Comparison of ENCODE assay signal across 28 mouse cellular contexts in genomic region chr17:67930467-67930866, GRCm38 (mm10).
DNase-seq lines count a peak whose midpoint lies in the region; ATAC-seq and TF ChIP-seq lines count a peak whose summit lies in the region.
"Had no signal": no experiment of that assay in that cellular context is flagged by ENCODE, and none has a peak within 500 bp of the region (broad histone marks: within the 10 kb centered on the region; RNA-seq: fewer than 3 reads in every experiment).

No protein-coding gene starts in this region.

- no peak overlapping the region for H3K9ac ChIP-seq in kidney, postnatal 0 days (ENCODE audit: low read depth, low read length)
- H3K9ac ChIP-seq: embryonic facial prominence, embryonic 13.5 days; forebrain, embryonic 12.5 days; forebrain, embryonic 15.5 days; hindbrain, embryonic 13.5 days; intestine, embryonic 15.5 days had no signal

- 74% methylated on average over 3 of the region's 3 CpGs for WGBS in kidney, postnatal 0 days

- H3K9me3 ChIP-seq in kidney, postnatal 0 days (replicated peaks; ENCODE audit: low read length) = no peaks in the 10 kb centered on the region
- H3K9me3 ChIP-seq: embryonic facial prominence, embryonic 10.5 days; embryonic facial prominence, embryonic 13.5 days; forebrain, embryonic 12.5 days; forebrain, embryonic 15.5 days; hindbrain, embryonic 10.5 days; hindbrain, embryonic 13.5 days; intestine, embryonic 15.5 days had no signal

- TF ChIP-seq CTCF in kidney, postnatal 0 days (IDR thresholded peaks at IDR 0.05; ENCODE audit: low read depth) = no peak

- DNase-seq in heart, adult 11 months = peak; percentile 52
- no peak for DNase-seq in heart, adult 18-20 months
- DNase-seq in kidney, postnatal 0 days (ENCODE audit: low spot score) = no peak
- DNase-seq in kidney, adult 18-20 months = no peak
- no peak for DNase-seq in thymus, postnatal 25 days
- no peak for DNase-seq in neural tube, embryonic 10.5 days (ENCODE audit: extremely low spot score, low spot score)
- DNase-seq in cerebellum, adult 18-20 months = no peak
- DNase-seq: adrenal gland, postnatal 10 days; adrenal gland, postnatal 36 days; cerebellum, adult 2 months; cerebellum, adult 9-11 months; cerebellum, postnatal 25 days; embryo, embryonic 11 days; gastrocnemius, postnatal 36 days; heart, adult 2 months; heart, postnatal 36 days had no signal

- H3K27me3 ChIP-seq in kidney, postnatal 0 days (ENCODE audit: insufficient read depth, low read length) = no peaks in the 10 kb centered on the region
- H3K27me3 ChIP-seq: embryonic facial prominence, embryonic 13.5 days; forebrain, embryonic 12.5 days; forebrain, embryonic 15.5 days; hindbrain, embryonic 13.5 days; intestine, embryonic 15.5 days had no signal

- ATAC-seq in kidney, postnatal 0 days (replicated peaks; ENCODE audit: low FRiP score, low read depth) = no peak
- ATAC-seq in megakaryocyte, adult 5-6 weeks (ENCODE audit: poor library complexity, severe bottlenecking) = peak; percentile 80
- ATAC-seq: activated CD4-positive, CD25-positive, alpha-beta regulatory T cell, adult 4 months; forebrain, embryonic 15.5 days; hindbrain, embryonic 16.5 days; intestine, embryonic 15.5 days had no signal

- H3K27ac ChIP-seq in kidney, postnatal 0 days = 0 out of 2 replicates have a peak overlapping the region, but pooled peaks have one; percentile 16
- H3K27ac ChIP-seq: embryonic facial prominence, embryonic 10.5 days; embryonic facial prominence, embryonic 13.5 days; forebrain, embryonic 12.5 days; forebrain, embryonic 15.5 days; heart, adult 2 months; hindbrain, embryonic 10.5 days; hindbrain, embryonic 13.5 days; intestine, embryonic 15.5 days had no signal

- no peak overlapping the region for H3K4me2 ChIP-seq in kidney, postnatal 0 days (ENCODE audit: low read length)
- H3K4me2 ChIP-seq: embryonic facial prominence, embryonic 13.5 days; forebrain, embryonic 12.5 days; forebrain, embryonic 15.5 days; heart, embryonic 11.5 days; hindbrain, embryonic 13.5 days; intestine, embryonic 15.5 days had no signal

- no peaks in the 10 kb centered on the region for H3K36me3 ChIP-seq in kidney, postnatal 0 days (ENCODE audit: insufficient read depth, low read length)
- H3K36me3 ChIP-seq: forebrain, embryonic 12.5 days; forebrain, embryonic 15.5 days; hindbrain, embryonic 13.5 days; intestine, embryonic 15.5 days had no signal

- no peak overlapping the region for H3K4me3 ChIP-seq in kidney, postnatal 0 days (replicated peaks; ENCODE audit: low read depth, low read length)
- H3K4me3 ChIP-seq: embryonic facial prominence, embryonic 10.5 days; embryonic facial prominence, embryonic 13.5 days; erythroblast, embryonic 14.5 days; forebrain, embryonic 12.5 days; forebrain, embryonic 15.5 days; heart, adult 2 months; hindbrain, embryonic 10.5 days; hindbrain, embryonic 13.5 days; intestine, embryonic 15.5 days had no signal

- no peaks in the 10 kb centered on the region for H3K4me1 ChIP-seq in kidney, postnatal 0 days (replicated peaks; ENCODE audit: insufficient read depth, low read length)
- H3K4me1 ChIP-seq: forebrain, embryonic 12.5 days; forebrain, embryonic 15.5 days; hindbrain, embryonic 10.5 days; hindbrain, embryonic 13.5 days; intestine, embryonic 15.5 days had no signal
